Mouse (Mus musculus) stomach, embryonic 14.5 days (tissue): Measurements from ENCODE around the gene Mcfd2. TPM values are rescaled to one million over a fixed set of nuclear protein-coding genes. Genes with fewer than 3 reads are reported as not detected.
A peak's percentile ranks its signal among the peaks of the same experiment; 100 is the strongest.

ENCODE experiments used
- ATAC-seq: fragments of 200-750 bp; cut with Nextera tagmentation; 2 replicates; pipeline ENCODE4 v1.8.0; 2017; ENCODE audit warnings: low read depth, moderate TSS enrichment; ENCODE audit not compliant: insufficient number of reproducible peaks, insufficient read depth, low FRiP score
- H3K27ac ChIP-seq: fragments of 300-500 bp; sonication (generic); 2 replicates; pipeline ENCODE4 v1.5.1; 2014; ENCODE audit warnings: mild to moderate bottlenecking, low read length, moderate library complexity, mixed read lengths
- H3K27me3 ChIP-seq: fragments of 300-500 bp; sonication (generic); 2 replicates; pipeline ENCODE4 v1.6.1; 2014; ENCODE audit warnings: low read length, control low read depth, mixed read lengths; ENCODE audit not compliant: control insufficient read depth, insufficient read depth
- H3K36me3 ChIP-seq: fragments of 300-500 bp; sonication (generic); 2 replicates; pipeline ENCODE4 v1.6.1; 2014; ENCODE audit warnings: mild to moderate bottlenecking, control low read depth, low read length, moderate library complexity, mixed read lengths; ENCODE audit not compliant: control insufficient read depth, insufficient read depth
- H3K4me1 ChIP-seq: fragments of 300-500 bp; sonication (generic); 2 replicates; pipeline ENCODE4 v1.6.1; 2014; ENCODE audit warnings: low read length, control low read depth, mixed read lengths; ENCODE audit not compliant: control insufficient read depth, insufficient read depth
- H3K4me2 ChIP-seq: fragments of 300-500 bp; sonication (generic); replicated peaks from 2 replicates; pipeline ENCODE4 v1.6.1; 2014; ENCODE audit warnings: low read depth, low read length, control low read depth
- H3K4me3 ChIP-seq: fragments of 300-500 bp; sonication (generic); 2 replicates; pipeline ENCODE4 v1.5.1; 2014; ENCODE audit warnings: low read depth, low read length, control low read depth
- H3K9ac ChIP-seq: fragments of 300-500 bp; sonication (generic); replicated peaks from 2 replicates; pipeline ENCODE4 v1.6.1; 2014; ENCODE audit warnings: low read depth, mild to moderate bottlenecking, control low read depth, low read length, moderate library complexity, mixed read lengths
- H3K9me3 ChIP-seq: fragments of 300-500 bp; sonication (generic); 2 replicates; pipeline ENCODE4 v1.6.1; 2016; ENCODE audit warnings: low read depth, low read length, control low read depth; ENCODE audit not compliant: control insufficient read depth
- WGBS: fragments of 180-500 bp; shearing (Covaris S2); extraction: QIAGEN DNeasy Blood & Tissue Kit; methylation state at CpG from one replicate; pipeline ENCODE4 v1.1.7; 2014; 5-methylcytosine and 5-hydroxymethylcytosine counted together
- polyA plus RNA-seq: library from polyadenylated mRNA; unstranded; fragments of >200 nt; fragmentation: Nextera tagmentation; extraction: Ambion mirVana; gene quantifications from 2 replicates; pipeline ENCODE4 v1.2.1, GENCODE M21; 2014

Gene Mcfd2
- polyA plus RNA-seq, 1 experiment from 2014 or later = 82.6 TPM

GRCm38 (mm10) chr17:87269454-87269853 is 3.7 kb upstream of the Mcfd2 start:
- Histone ChIP-seq H3K27ac (no peak overlapping the region), H3K9ac (no peak overlapping the region), H3K4me2 (no peak overlapping the region), H3K27me3 (no peaks in the 10 kb centered on the region), H3K36me3 (no peaks in the 10 kb centered on the region), H3K4me1 (peaks cover 5% of the 10 kb centered on the region), H3K9me3 (no peaks in the 10 kb centered on the region; the same call in 1 of the 2 replicates), H3K4me3 (no peak overlapping the region)
- ATAC-seq = no peak
- WGBS = 73% methylated on average over 6 of the region's 6 CpGs

DNA sequence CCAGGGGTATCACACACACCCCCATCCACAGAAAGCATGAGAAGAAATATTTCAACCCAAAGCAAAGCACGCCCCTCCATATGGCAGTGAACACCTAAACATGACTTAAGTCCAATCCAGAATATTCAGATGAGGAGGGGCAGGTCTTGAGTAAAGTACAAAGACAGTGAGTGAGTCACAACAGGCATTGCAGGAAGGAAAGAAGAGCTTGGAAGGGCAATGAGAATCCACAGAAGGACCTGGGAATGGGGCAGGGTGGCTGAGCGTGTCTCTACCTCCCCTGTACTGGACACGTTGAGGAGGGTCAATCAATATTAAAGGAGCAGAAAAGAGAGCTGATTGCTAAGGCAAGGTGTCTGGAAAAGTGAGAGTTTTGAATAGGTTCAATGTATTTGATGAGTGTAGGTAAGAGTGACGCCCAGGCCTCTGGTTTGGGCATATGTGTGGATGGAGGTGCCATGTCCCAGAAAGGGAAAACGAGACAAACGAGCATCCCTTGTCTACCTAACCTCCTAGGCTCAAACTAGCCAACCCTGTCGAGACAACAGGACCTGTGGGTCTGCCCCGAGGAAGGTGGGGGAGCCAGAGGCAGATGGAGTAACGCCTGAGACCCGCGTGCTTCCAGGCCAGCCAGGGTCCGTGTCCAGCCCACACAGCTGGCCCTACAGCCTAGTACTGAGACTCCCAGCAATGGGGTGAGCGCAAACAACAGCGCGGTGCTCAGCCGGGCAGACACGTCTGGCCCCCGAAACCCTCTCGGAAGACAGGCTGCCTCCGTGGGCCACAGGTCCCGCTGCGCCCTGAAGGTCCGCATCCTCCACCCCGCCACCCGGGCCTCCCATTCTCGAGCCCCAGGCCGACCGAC is 576 bp downstream of the Mcfd2 start:
- 6% methylated on average over 28 of the region's 28 CpGs for WGBS
- Histone ChIP-seq H3K9me3 (no peaks in the 10 kb centered on the region; the same call in 1 of the 2 replicates), H3K4me3 (peak overlapping the region; percentile 87), H3K36me3 (no peaks in the 10 kb centered on the region), H3K4me1 (peaks cover 8% of the 10 kb centered on the region), H3K27me3 (no peaks in the 10 kb centered on the region), H3K4me2 (peak overlapping the region; percentile 85), H3K9ac (peak overlapping the region; percentile 96), H3K27ac (peak overlapping the region; percentile 69; the same call in 1 of the 2 replicates)
- ATAC-seq = peak; percentile 68

DNA sequence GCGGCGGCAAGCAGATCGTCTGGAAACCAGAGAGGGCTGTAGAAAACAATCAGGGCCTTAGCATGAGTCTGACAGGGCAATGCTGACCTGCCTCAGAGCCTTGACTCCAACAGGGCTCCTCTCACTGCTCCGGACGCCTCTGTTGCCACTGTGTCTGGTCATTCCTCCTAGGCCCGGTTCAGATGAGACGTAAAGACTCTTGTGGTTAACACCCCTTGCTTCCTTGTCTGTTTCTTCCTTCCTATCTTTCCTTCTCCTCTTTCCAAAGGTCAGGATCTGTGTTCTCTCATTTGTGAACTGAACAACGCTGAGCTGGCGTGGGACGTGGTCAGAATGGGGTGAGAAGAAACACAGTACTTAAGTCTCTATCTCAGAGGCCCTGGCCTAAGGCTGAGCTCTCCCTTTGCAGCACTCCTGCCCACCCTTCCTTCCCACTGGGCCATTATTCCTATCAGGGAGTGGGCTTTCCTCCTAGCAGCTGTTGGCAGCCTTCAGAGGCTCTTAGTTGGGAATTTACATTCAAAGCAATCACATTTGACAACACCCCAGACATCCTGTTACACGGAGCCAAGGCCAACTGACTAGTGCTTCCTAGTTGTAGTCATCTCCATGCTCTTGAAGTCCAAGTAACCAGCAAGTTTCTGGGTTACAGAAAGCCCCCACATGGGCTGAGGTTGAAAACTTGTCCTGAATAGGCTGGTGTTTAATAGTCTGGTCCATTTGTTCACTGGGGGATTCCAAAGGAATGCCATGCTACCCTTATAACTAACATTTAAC is 1.5 kb downstream of the Mcfd2 start:
- no peak for ATAC-seq
- Histone ChIP-seq H3K9ac (no peak overlapping the region), H3K36me3 (no peaks in the 10 kb centered on the region), H3K9me3 (no peaks in the 10 kb centered on the region; the same call in 1 of the 2 replicates), H3K4me2 (peak overlapping the region; percentile 85), H3K27me3 (no peaks in the 10 kb centered on the region), H3K4me1 (peaks cover 8% of the 10 kb centered on the region), H3K4me3 (peak overlapping the region; percentile 87), H3K27ac (no peak overlapping the region)
- 90% methylated on average over 11 of the region's 11 CpGs for WGBS

GRCm38 (mm10) chr17:87263401-87263800 is 2.3 kb downstream of the Mcfd2 start:
- Histone ChIP-seq H3K4me2 (no peak overlapping the region), H3K4me3 (no peak overlapping the region), H3K27me3 (no peaks in the 10 kb centered on the region), H3K36me3 (no peaks in the 10 kb centered on the region), H3K9ac (no peak overlapping the region), H3K27ac (no peak overlapping the region), H3K9me3 (no peaks in the 10 kb centered on the region; the same call in 1 of the 2 replicates), H3K4me1 (peaks cover 8% of the 10 kb centered on the region)
- ATAC-seq = no peak
- 89% methylated on average over 6 of the region's 6 CpGs for WGBS

DNA sequence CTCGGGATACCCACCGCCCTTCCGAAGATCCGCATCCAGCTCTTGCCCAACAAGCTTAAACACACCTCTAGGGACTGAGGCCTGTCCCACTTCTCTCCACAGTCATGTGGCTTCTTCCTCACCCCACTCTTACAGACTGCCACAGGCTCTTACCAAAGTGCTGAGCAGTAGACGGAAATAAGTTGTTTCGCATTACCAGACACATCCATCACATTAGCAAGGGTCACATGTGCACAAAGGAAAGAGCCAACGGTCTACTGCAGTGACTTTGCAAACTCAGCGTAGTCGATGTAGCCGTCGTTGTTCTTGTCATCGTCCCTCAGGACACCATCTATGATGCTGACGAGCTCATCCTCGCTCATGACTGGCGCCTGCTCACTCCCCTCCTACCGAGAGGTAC is 10.1 kb downstream of the Mcfd2 start:
- no peak for ATAC-seq
- no peak overlapping the region for H3K9ac ChIP-seq
- no peaks in the 10 kb centered on the region for H3K27me3 ChIP-seq
- no peak overlapping the region for H3K4me2 ChIP-seq
- no peaks in the 10 kb centered on the region for H3K4me1 ChIP-seq
- no peaks in the 10 kb centered on the region for H3K9me3 ChIP-seq
- peaks cover 33% of the 10 kb centered on the region for H3K36me3 ChIP-seq
- no peak overlapping the region for H3K27ac ChIP-seq
- 81% methylated on average over 16 of the region's 16 CpGs for WGBS
- H3K4me3 ChIP-seq = no peak overlapping the region

GRCm38 (mm10) chr17:87254384-87254783 is 11.4 kb downstream of the Mcfd2 start:
- 72% methylated on average over 8 of the region's 8 CpGs for WGBS
- H3K27ac ChIP-seq = no peak overlapping the region
- no peaks in the 10 kb centered on the region for H3K9me3 ChIP-seq
- H3K4me1 ChIP-seq = no peaks in the 10 kb centered on the region
- no peak for ATAC-seq
- no peak overlapping the region for H3K4me3 ChIP-seq
- H3K36me3 ChIP-seq = peaks cover 33% of the 10 kb centered on the region
- H3K4me2 ChIP-seq = no peak overlapping the region
- H3K27me3 ChIP-seq = no peaks in the 10 kb centered on the region
- H3K9ac ChIP-seq = no peak overlapping the region

DNA sequence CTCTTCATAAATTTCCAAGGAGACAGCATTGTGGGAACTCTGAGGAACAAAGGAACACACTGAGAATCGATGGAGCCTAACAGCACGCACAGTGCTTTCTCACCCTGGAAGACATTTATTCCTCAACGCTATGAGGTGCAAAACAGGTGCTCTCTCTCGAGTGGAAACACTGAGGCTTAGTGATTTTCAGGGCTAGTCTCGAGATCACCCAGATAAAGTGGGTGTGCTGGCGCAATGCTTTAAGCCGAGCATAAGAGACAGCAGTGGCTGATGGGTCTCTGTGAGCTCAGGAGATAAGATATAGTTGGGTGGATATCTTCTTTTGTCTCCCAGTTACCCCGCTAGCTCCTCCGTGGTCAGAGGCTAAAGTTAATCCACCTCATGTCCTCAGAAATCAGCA is 19.6 kb downstream of the Mcfd2 start:
- ATAC-seq = no peak
- Histone ChIP-seq H3K4me1 (no peaks in the 10 kb centered on the region), H3K4me2 (no peak overlapping the region), H3K9me3 (peaks cover 8% of the 10 kb centered on the region; the same call in 1 of the 2 replicates), H3K9ac (no peak overlapping the region), H3K4me3 (no peak overlapping the region), H3K36me3 (no peaks in the 10 kb centered on the region), H3K27ac (no peak overlapping the region), H3K27me3 (no peaks in the 10 kb centered on the region)
- 66% methylated on average over 9 of the region's 9 CpGs for WGBS

DNA sequence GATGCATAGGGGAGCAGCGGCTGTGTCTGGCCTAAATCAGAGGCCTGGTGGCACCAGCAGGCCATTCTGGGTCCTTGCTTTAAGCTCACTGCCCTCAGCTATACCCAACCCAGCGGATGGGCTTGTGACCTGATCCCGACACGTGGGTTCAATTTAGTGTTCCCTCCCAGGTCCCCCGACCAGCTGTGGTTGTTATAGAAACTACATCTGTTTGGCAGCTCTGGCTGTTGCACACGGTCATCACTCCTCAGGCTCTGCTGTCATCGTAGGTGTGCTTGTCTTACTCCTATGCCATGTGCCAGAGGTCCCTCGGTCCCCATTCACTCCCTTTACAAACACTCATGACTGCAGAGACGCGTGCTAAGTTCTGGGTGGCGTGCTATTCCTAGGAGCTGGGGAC is 27.9 kb downstream of the Mcfd2 start:
- H3K9ac ChIP-seq = no peak overlapping the region
- no peaks in the 10 kb centered on the region for H3K36me3 ChIP-seq
- no peak for ATAC-seq
- no peak overlapping the region for H3K4me3 ChIP-seq
- no peak overlapping the region for H3K4me2 ChIP-seq
- peaks cover 8% of the 10 kb centered on the region; the same call in 1 of the 2 replicates for H3K9me3 ChIP-seq
- 79% methylated on average over 11 of the region's 11 CpGs for WGBS
- no peaks in the 10 kb centered on the region for H3K27me3 ChIP-seq
- H3K4me1 ChIP-seq = no peaks in the 10 kb centered on the region
- no peak overlapping the region for H3K27ac ChIP-seq
